Mouse (Mus musculus): ENCODE results near the gene Pdzd7.
A peak's percentile ranks its signal among the peaks of the same experiment; 100 is the strongest.

Gene Pdzd7

GRCm38 (mm10) chr19:45030746-45031693, 14.5 kb downstream of the Pdzd7 start:
- DNase-seq (ENCODE audit: low spot score), result peak; percentile 49

GRCm38 (mm10) chr19:45030111-45030510, 15.4 kb downstream of the Pdzd7 start:
- peak; percentile 47 for DNase-seq (ENCODE audit: low spot score)

- DNase-seq (ENCODE audit: low spot score), result no peak
Measured at GRCm38 (mm10) chr19:45029571-45029970, 15.9 kb downstream of the Pdzd7 start.

GRCm38 (mm10) chr19:45028746-45029145, 16.8 kb downstream of the Pdzd7 start:
- DNase-seq (ENCODE audit: low spot score), result no peak

GRCm38 (mm10) chr19:45027848-45028247, 17.7 kb downstream of the Pdzd7 start:
- no peak for DNase-seq (ENCODE audit: low spot score)

- DNase-seq (ENCODE audit: low spot score), result no peak
Measured at GRCm38 (mm10) chr19:45026958-45027670, 18.4 kb downstream of the Pdzd7 start.

- no peak for DNase-seq (ENCODE audit: low spot score)
Measured at GRCm38 (mm10) chr19:45025937-45026568, 19.5 kb downstream of the Pdzd7 start.

GRCm38 (mm10) chr19:45024775-45025174, 20.7 kb downstream of the Pdzd7 start:
- DNase-seq (ENCODE audit: low spot score), result no peak

- DNase-seq (ENCODE audit: low spot score), result no peak
Measured at GRCm38 (mm10) chr19:45023993-45024392, 21.5 kb downstream of the Pdzd7 start.

GRCm38 (mm10) chr19:45021362-45021761, 24.2 kb downstream of the Pdzd7 start:
- no peak for DNase-seq (ENCODE audit: low spot score)

- no peak for DNase-seq (ENCODE audit: low spot score)
Measured at GRCm38 (mm10) chr19:45020348-45020747, 25.2 kb downstream of the Pdzd7 start.

GRCm38 (mm10) chr19:45018351-45018831, 27.1 kb downstream of the Pdzd7 start:
- no peak for DNase-seq (ENCODE audit: low spot score)

- no peak for DNase-seq (ENCODE audit: low spot score)
Measured at GRCm38 (mm10) chr19:45017909-45018308, 27.6 kb downstream of the Pdzd7 start.

GRCm38 (mm10) chr19:45017216-45017771, 28.2 kb downstream of the Pdzd7 start:
- no peak for DNase-seq (ENCODE audit: low spot score)

- no peak for DNase-seq (ENCODE audit: low spot score)
Measured at GRCm38 (mm10) chr19:45016341-45017215, 28.9 kb downstream of the Pdzd7 start.

- peak; percentile 39 for DNase-seq (ENCODE audit: low spot score)
Measured at GRCm38 (mm10) chr19:45015518-45016281, 29.8 kb downstream of the Pdzd7 start.

- DNase-seq (ENCODE audit: low spot score), result no peak
Measured at GRCm38 (mm10) chr19:45014981-45015402, 30.5 kb downstream of the Pdzd7 start.

- DNase-seq (ENCODE audit: low spot score), result no peak
Measured at GRCm38 (mm10) chr19:45014335-45014971, 31.1 kb downstream of the Pdzd7 start, which contains the start of gene Lzts2. Lzts2 (plus strand) TSS chr19:45014414.

GRCm38 (mm10) chr19:45013581-45014225, 31.8 kb downstream of the Pdzd7 start:
- no peak for DNase-seq (ENCODE audit: low spot score)

All from spleen, adult 12 weeks (tissue).